Mouse (Mus musculus): ENCODE results near the gene Camk1g.

DNA sequence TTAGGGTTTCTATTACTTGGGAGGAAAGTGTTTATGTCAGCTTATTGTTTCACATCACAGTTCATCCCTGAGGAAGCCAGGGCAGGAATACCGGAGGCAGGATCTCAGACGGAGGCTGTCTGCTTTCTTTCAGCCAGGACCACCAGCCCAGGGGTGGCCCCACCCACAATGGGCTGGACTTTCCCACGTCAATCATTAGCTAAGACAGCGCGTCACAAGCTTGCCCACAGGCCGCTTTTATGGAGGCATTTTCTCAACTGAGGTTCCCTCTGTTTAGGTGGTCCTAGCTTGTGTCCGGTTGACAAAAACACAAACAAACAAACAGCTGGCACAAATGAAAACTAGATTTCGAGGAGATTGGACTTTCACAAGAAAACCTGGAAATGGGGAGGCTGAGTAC lies 12.3 kb upstream of the Camk1g start:
- TF ChIP-seq CTCF (IDR thresholded peaks at IDR 0.05; ENCODE audit: borderline replicate concordance, control insufficient read depth, extremely low read depth, insufficient read depth, low read length, poor library complexity) (no peak), POLR2A (IDR thresholded peaks at IDR 0.05; ENCODE audit: control insufficient read depth, extremely low read depth, insufficient read depth, low read length, poor library complexity) (no peak)
